Mouse (Mus musculus) mature B cell (primary cell): ENCODE data around the gene Mrc2.

Source experiments
- in situ Hi-C: fragments of 300-500 bp; cut with MboI; formaldehyde crosslinking; loops from 2 replicates; pipeline ENCODE4 v1.14.3; 2019

Gene Mrc2

GRCm38 (mm10) chr11:105385266-105385665 lies 92.8 kb downstream of the Mrc2 start:
- in situ Hi-C loops = no loop called here

DNA sequence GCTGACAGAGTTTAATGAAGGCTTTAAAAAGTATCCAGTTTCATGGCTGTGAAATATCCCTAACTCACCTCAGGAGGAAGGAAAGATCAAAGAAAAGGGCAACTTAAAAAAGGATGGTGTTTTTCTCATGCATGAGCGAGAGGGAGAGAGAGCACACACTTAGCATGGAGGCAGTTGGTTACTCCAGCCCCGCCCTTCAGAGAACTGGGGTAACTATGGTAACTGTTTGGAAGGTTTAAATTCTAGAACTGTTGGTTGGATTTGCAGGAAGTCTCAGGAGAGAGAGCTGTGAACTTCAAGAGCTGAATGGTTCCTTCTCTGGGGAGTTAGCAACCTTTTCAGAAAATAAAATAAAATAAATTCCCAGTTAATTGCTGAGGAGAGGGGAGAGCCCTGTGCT lies 96.2 kb downstream of the Mrc2 start:
- in situ Hi-C loops = no loop called here

DNA sequence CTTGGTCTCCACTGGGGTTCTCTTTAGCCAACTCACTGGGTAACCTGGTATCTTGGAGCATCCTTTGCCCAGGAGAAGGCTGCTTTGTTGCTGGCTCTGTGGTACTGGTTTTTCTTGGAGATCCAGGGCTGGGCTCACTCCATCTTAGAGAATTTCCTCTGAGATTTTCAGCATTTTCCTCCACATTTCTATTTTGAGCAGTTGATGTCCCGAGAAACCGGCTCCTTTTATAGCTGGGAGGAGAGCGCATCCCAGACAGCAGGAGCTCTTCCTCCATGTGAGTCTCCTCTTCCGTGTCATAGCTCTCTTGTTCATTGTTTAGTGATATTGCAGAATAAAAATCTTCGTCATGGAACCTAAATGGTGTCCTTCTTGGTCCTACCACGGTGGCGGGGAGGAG lies 97.8 kb downstream of the Mrc2 start:
- in situ Hi-C loops = no loop called here
